Mouse (Mus musculus): ENCODE data around the gene Runx1. TPM values are rescaled to one million over a fixed set of nuclear protein-coding genes. Genes with fewer than 3 reads are reported as not detected.
A peak's percentile ranks its signal among the peaks of the same experiment; 100 is the strongest.

The Runx1 gene
- polyA plus RNA-seq, 1 experiment from 2014 or later, result 18.9 TPM

DNA sequence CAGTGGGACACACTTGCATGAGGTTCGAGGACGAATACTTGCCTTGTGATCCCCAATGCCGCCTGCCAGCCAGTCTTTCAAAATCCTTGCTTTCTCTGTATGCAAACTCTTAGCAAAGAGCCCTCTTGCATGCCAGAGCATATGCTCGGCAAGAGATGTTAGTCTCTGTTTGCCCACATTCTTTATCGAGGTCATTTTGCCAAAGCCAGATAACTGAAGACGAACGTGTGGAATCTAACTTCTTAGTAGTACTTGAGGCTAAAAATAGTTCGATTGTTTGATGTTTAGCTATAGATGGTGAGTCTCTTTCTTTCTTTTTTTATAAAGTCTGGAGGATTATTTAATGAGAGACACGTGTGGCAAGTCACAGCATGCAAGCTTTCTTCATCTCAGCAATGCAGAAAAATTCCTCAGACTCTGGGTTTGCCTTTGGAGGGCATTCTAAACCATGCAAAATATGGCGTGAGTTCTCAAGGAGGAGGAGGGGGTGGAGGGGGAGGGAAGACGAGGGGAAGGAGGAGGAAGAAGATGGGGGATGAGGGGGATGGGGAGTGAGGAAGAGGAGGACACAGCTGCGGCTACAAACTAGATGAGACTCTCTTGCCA is 81.7 kb downstream of the Runx1 start:
- Histone ChIP-seq H3K27me3 (no peaks in the 10 kb centered on the region), H3K9me3 (replicated peaks) (no peaks in the 10 kb centered on the region), H3K9ac (no peak overlapping the region), H3K4me3 (replicated peaks) (no peak overlapping the region), H3K4me1 (peaks cover 43% of the 10 kb centered on the region), H3K27ac (replicated peaks) (peak overlapping the region; percentile 63), H3K4me2 (replicated peaks) (0 out of 2 replicates have a peak overlapping the region, but pooled peaks have one; percentile 2), H3K36me3 (no peaks in the 10 kb centered on the region)
- ATAC-seq (ENCODE audit: insufficient number of reproducible peaks, low FRiP score, low TSS enrichment, low read depth), result no peak
- WGBS, result 15% methylated on average over 12 of the region's 12 CpGs

DNA sequence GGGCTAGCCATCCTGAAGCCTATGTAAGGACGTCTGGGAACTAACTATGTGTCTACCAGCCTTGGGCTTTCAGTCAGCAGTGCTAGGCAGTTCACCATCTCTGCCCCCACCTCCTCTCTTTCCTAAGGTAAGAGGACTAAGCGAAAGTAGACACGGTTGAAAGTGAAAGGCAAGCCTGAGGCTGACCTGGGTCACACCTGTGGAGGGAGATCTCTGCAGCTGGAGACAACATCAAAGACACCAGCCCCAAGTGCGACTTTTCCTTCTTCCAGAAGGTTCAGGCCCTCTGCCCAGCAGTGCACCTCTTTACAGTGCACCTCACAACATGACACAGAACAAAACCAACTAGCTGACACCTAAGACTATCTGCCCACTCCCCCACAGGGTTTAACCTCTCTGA is 82.2 kb downstream of the Runx1 start:
- peak overlapping the region; percentile 63 for H3K27ac ChIP-seq (replicated peaks)
- H3K4me2 ChIP-seq (replicated peaks), result no peak overlapping the region
- no peak for ATAC-seq (ENCODE audit: insufficient number of reproducible peaks, low FRiP score, low TSS enrichment, low read depth)
- no peaks in the 10 kb centered on the region for H3K9me3 ChIP-seq (replicated peaks)
- H3K36me3 ChIP-seq, result no peaks in the 10 kb centered on the region
- 54% methylated on average over 4 of the region's 4 CpGs for WGBS
- no peaks in the 10 kb centered on the region for H3K27me3 ChIP-seq
- H3K4me3 ChIP-seq (replicated peaks), result no peak overlapping the region
- no peak overlapping the region for H3K9ac ChIP-seq
- H3K4me1 ChIP-seq, result peaks cover 45% of the 10 kb centered on the region

DNA sequence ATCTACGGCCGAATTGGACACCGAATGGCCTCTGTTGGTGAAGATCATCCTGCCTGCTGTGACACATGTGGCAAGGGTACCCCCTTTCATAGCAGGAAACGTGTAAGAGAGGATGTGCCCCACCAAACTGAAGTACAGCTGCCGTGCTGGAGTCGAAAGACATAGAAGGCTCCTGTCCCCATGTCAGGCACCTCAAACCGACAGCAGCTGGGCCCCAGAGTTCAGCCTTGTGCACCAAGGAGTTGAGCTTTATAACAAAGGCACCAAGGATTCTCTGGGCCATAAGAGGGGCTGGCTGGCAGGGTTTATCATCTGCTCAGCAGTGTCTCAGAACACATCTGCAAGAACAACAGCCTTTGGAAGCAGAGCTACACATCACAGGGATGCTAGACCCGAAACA is 84.6 kb downstream of the Runx1 start:
- no peak overlapping the region for H3K9ac ChIP-seq
- H3K9me3 ChIP-seq (replicated peaks), result no peaks in the 10 kb centered on the region
- H3K27me3 ChIP-seq, result no peaks in the 10 kb centered on the region
- peak overlapping the region; percentile 48; the same call in 1 of the 2 replicates for H3K27ac ChIP-seq (replicated peaks)
- WGBS, result 77% methylated on average over 8 of the region's 8 CpGs
- no peaks in the 10 kb centered on the region for H3K36me3 ChIP-seq
- no peak overlapping the region for H3K4me3 ChIP-seq (replicated peaks)
- no peak overlapping the region for H3K4me2 ChIP-seq (replicated peaks)
- peaks cover 57% of the 10 kb centered on the region for H3K4me1 ChIP-seq
- no peak for ATAC-seq (ENCODE audit: insufficient number of reproducible peaks, low FRiP score, low TSS enrichment, low read depth)

DNA sequence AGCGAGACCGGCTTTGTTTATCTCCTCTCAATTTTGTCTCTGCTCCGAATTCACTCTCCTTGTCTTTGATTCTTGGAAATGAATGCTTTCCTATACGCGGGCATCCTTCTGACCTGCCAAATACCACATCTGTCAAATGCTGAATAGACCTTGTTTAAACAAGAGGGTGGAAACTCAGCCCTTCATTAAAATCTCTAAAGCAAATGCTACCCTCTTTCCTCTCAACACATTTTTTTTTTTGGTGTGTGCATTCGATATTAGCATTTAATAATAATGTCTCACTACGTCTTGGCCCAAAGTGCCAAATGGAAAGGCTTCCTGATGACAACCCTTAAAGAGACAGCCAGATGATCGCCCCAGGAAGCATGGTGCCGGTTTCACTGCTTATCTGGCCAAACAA is 85.4 kb downstream of the Runx1 start:
- 38% methylated on average over 9 of the region's 9 CpGs for WGBS
- no peak overlapping the region for H3K9ac ChIP-seq
- H3K27ac ChIP-seq (replicated peaks), result no peak overlapping the region
- H3K4me2 ChIP-seq (replicated peaks), result no peak overlapping the region
- H3K36me3 ChIP-seq, result no peaks in the 10 kb centered on the region
- H3K4me1 ChIP-seq, result peaks cover 53% of the 10 kb centered on the region
- no peak overlapping the region for H3K4me3 ChIP-seq (replicated peaks)
- no peak for ATAC-seq (ENCODE audit: insufficient number of reproducible peaks, low FRiP score, low TSS enrichment, low read depth)
- H3K27me3 ChIP-seq, result no peaks in the 10 kb centered on the region
- no peaks in the 10 kb centered on the region for H3K9me3 ChIP-seq (replicated peaks)

DNA sequence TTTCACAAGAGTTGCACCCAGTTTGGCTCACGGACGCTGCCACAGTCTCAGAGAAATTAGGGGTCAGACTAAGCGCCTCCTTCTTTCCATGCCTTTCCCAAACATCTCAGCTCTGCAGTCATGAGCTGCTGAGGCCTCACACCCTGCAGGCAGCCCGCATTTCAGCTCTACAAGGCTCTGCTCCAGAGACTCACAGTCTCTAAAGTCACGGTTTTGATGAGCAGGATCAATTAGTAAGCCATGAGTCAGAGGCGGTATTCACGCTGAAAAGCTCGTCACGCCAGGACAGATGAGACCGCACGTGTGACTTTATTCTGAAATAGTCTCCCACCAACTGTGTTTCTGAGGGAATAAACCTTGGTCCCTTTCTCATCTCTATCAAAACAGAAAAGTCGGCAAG is 86.0 kb downstream of the Runx1 start:
- H3K4me1 ChIP-seq, result peaks cover 50% of the 10 kb centered on the region
- no peaks in the 10 kb centered on the region for H3K9me3 ChIP-seq (replicated peaks)
- H3K4me3 ChIP-seq (replicated peaks), result no peak overlapping the region
- no peak for ATAC-seq (ENCODE audit: insufficient number of reproducible peaks, low FRiP score, low TSS enrichment, low read depth)
- no peaks in the 10 kb centered on the region for H3K27me3 ChIP-seq
- 33% methylated on average over 12 of the region's 12 CpGs for WGBS
- no peak overlapping the region for H3K9ac ChIP-seq
- no peaks in the 10 kb centered on the region for H3K36me3 ChIP-seq
- H3K27ac ChIP-seq (replicated peaks), result peak overlapping the region; percentile 48; the same call in 1 of the 2 replicates
- H3K4me2 ChIP-seq (replicated peaks), result no peak overlapping the region

DNA sequence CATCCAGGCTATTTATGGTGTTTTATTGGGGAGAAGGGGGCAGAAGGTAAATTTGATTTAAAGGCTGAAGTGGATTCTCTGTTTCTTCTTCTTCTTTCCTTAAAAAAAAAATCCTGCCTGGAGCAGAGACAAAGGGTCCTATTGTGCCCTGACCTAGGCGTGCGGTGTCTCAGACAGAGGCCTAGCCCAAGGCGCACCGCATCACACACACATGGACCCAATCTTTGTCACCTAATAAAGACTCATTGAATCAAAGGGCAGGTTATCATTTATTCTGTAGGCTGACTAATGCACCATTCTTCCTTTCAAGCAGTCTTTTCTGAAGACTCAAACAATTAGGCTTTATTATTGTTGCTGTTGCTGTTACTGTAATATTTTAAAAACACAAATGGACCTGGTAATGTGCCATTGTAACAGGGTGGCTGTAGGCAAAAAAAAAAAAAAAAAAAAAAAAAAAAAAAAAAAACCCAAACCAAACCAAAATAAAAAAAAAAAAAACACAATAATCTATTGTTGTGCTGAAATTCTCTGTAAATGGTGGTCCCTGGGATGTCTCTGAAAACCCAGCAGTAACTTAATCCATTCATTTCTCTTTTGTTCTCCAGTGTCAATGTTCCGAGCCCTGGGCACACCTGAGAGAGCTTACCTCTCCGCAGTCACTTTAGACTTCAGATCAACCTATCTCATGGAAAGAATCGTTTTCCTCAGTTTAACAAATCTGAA is 86.7 kb downstream of the Runx1 start:
- Histone ChIP-seq H3K4me3 (replicated peaks) (no peak overlapping the region), H3K9ac (no peak overlapping the region), H3K27ac (replicated peaks) (no peak overlapping the region), H3K9me3 (replicated peaks) (no peaks in the 10 kb centered on the region), H3K4me2 (replicated peaks) (no peak overlapping the region), H3K4me1 (peaks cover 45% of the 10 kb centered on the region), H3K27me3 (no peaks in the 10 kb centered on the region), H3K36me3 (no peaks in the 10 kb centered on the region)
- WGBS, result 60% methylated on average over 7 of the region's 7 CpGs
- no peak for ATAC-seq (ENCODE audit: insufficient number of reproducible peaks, low FRiP score, low TSS enrichment, low read depth)

DNA sequence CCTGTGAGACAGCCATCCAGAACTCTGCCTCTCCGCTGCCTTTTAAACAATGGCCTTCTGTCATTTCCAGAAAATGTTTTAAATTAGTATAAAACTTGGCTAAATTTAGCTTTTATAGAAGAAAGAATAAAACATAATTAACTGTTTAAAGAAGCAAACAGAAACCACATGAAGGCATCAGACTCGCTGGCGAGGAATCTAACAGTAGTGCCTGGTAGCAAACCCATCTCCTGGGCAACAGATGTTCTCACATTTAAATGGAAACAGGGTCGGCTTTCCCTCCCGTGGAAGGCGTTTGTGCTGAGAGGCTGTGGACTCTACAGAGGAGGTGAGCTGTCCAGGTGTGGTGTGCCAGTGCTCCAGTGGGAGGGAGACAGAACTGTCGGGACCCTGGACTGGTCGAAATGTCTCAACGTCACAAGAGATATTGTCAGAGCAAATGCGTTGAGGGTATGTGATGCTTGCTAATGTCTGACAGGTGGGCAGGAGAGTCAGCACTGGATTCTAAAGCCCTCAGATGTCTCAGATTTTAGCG is 87.4 kb downstream of the Runx1 start:
- Histone ChIP-seq H3K36me3 (no peaks in the 10 kb centered on the region), H3K27me3 (no peaks in the 10 kb centered on the region), H3K27ac (replicated peaks) (no peak overlapping the region), H3K4me2 (replicated peaks) (peak overlapping the region; percentile 33), H3K9ac (no peak overlapping the region), H3K4me1 (peaks cover 38% of the 10 kb centered on the region), H3K4me3 (replicated peaks) (no peak overlapping the region), H3K9me3 (replicated peaks) (no peaks in the 10 kb centered on the region)
- no peak; the same call in 1 of the 2 replicates for ATAC-seq (ENCODE audit: insufficient number of reproducible peaks, low FRiP score, low TSS enrichment, low read depth)
- WGBS, result 32% methylated on average over 11 of the region's 11 CpGs

DNA sequence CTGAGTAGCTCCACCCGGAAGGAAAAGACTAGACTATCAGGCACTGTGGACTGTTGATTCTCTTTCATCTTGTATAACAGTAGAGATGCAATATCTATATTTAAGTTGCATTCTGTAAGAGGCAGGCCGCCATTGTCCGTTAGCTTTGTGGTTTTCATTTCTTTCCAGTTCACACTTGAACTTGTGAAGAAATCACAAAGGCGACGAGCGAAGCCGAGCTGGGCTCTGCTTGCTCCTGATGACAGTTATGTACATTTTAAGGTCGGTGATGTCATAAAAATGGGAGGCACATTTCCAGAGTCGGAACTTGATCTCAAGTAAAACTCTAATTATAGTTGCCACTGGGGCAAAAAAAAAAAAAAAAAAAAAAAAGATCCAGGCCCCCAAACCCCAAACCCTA is 99.1 kb downstream of the Runx1 start:
- Histone ChIP-seq H3K27ac (replicated peaks) (no peak overlapping the region), H3K4me3 (replicated peaks) (no peak overlapping the region)
- WGBS, result 76% methylated on average over 9 of the region's 9 CpGs

DNA sequence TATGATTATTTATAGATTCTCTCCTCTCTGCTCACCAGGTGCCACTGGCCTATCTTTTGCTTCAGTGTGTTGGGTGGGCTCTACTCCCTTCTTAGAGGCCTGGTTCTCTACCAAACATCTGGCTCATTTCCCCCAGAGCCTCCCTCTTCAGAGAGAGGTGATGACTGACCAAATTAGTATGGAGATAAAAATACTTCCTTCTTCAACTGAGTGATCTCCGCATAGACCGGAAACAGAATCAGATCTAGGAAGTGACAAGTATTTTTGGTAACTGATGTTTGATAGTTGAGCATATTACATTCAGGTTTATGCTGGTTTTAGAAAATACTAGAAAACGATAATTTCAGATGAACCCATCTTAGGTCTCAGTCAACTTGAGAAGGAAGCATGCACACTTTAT is 101.4 kb downstream of the Runx1 start:
- Histone ChIP-seq H3K9me3 (replicated peaks) (no peaks in the 10 kb centered on the region), H3K4me3 (replicated peaks) (no peak overlapping the region), H3K27me3 (no peaks in the 10 kb centered on the region), H3K36me3 (no peaks in the 10 kb centered on the region), H3K4me2 (replicated peaks) (no peak overlapping the region), H3K27ac (replicated peaks) (no peak overlapping the region), H3K9ac (no peak overlapping the region), H3K4me1 (peaks cover 15% of the 10 kb centered on the region)
- no peak for ATAC-seq (ENCODE audit: insufficient number of reproducible peaks, low FRiP score, low TSS enrichment, low read depth)
- WGBS, result 77% methylated on average over 3 of the region's 3 CpGs

More for the DNA sequence above, 99.1 kb downstream of the Runx1 start:
- Histone ChIP-seq H3K4me2 (replicated peaks) (no peak overlapping the region), H3K36me3 (no peaks in the 10 kb centered on the region), H3K4me1 (no peaks in the 10 kb centered on the region), H3K27me3 (no peaks in the 10 kb centered on the region), H3K9me3 (replicated peaks) (no peaks in the 10 kb centered on the region), H3K9ac (no peak overlapping the region)
- ATAC-seq (ENCODE audit: insufficient number of reproducible peaks, low FRiP score, low TSS enrichment, low read depth), result no peak

DNA sequence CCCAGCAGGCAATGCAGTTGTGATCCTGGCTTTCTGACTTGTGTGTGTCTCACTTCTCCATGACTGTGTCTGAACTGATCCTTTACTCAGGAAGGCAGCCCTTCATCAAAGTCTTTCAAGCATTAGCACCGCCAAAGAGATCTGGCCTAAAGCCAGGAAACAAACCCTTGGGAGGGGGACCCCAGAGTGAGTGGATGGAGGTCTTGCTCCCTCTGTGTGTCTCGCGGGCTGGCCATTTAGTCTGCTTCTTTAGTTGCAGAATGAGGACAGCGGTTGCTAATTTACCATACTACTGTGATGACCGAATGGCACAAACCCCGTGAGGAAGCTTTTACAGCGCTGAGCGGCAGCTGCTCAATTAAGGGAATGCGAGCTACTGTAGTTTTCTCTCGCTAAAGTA is 105.3 kb downstream of the Runx1 start:
- Histone ChIP-seq H3K4me2 (replicated peaks) (no peak overlapping the region), H3K36me3 (no peaks in the 10 kb centered on the region), H3K4me1 (peaks cover 23% of the 10 kb centered on the region), H3K9ac (no peak overlapping the region), H3K27me3 (no peaks in the 10 kb centered on the region), H3K27ac (replicated peaks) (peak overlapping the region; percentile 73), H3K9me3 (replicated peaks) (no peaks in the 10 kb centered on the region), H3K4me3 (replicated peaks) (no peak overlapping the region)
- no peak for ATAC-seq (ENCODE audit: insufficient number of reproducible peaks, low FRiP score, low TSS enrichment, low read depth)
- WGBS, result 56% methylated on average over 10 of the region's 10 CpGs

DNA sequence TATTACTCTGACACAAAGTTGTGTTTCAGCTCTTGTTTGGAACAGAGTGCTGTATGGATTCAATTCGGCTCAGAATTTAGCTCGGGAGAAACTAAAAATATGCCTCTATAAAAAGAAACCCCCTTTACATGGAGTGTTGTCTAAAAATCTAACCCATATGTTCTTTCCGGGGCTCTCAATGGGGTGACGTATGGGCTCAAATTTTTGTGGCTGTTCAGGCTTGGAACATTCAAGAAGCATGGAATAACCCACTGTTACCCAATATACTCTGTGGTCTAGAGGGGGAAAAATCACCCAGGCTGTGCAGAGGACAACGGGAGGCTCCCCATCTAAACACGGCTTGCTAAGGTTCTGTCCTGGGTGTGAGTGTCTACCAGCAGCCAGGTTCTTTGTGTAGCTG is 106.2 kb downstream of the Runx1 start:
- Histone ChIP-seq H3K4me2 (replicated peaks) (no peak overlapping the region), H3K4me3 (replicated peaks) (no peak overlapping the region), H3K4me1 (peaks cover 23% of the 10 kb centered on the region), H3K27me3 (0 out of 2 replicates have a peak, but pooled peaks cover 3% of the 10 kb centered on the region), H3K27ac (replicated peaks) (peak overlapping the region; percentile 73), H3K36me3 (no peaks in the 10 kb centered on the region), H3K9me3 (replicated peaks) (no peaks in the 10 kb centered on the region), H3K9ac (no peak overlapping the region)
- WGBS, result 35% methylated on average over 6 of the region's 6 CpGs
- ATAC-seq (ENCODE audit: insufficient number of reproducible peaks, low FRiP score, low TSS enrichment, low read depth), result peak; percentile 72
